22 mouse cellular contexts compared by ENCODE assay signal in the genomic region with DNA sequence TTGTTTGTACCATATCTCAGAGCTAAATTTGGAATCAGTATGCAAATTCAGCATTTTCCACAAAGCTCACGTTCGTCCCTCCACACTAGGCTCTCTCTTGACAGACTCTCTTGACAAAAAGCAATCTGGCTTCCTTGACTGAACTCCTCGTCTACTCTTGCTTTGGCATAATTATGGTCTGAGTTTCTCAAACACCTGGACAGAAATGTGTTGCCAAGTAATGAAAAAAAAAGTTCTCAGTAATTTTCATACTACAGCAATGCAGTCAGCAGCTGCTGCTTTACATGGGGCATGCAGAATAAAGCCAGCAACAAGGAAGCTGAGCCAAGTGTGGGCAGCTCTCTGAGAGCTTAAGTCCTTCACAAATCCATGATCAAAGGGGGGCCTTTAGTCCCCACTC.
A peak's percentile ranks its signal among the peaks of the same experiment; 100 is the strongest.
DNase-seq lines count a peak whose midpoint lies in the region; ATAC-seq and TF ChIP-seq lines count a peak whose summit lies in the region.
"Had no signal": no experiment of that assay in that cellular context is flagged by ENCODE, and none has a peak within 500 bp of the region (broad histone marks: within the 10 kb centered on the region; RNA-seq: fewer than 3 reads in every experiment).

No protein-coding gene starts in this region.

- H3K4me1 ChIP-seq in kidney, adult 2 months (ENCODE audit: control insufficient read depth, insufficient read depth, low read length), result no peaks in the 10 kb centered on the region
- H3K4me1 ChIP-seq: hindbrain, embryonic 15.5 days; limb, embryonic 12.5 days; megakaryocyte, embryonic 14.5 days; neural tube, embryonic 15.5 days had no signal

- DNase-seq in frontal cortex, postnatal 14 days (ENCODE audit: low spot score in 2 of 2), result no peak
- peak; percentile 70 for DNase-seq in brain, embryonic 18.5 days (ENCODE audit: low read depth, low spot score)
- DNase-seq in layer of hippocampus, adult 9-10 months (ENCODE audit: low spot score), result peak; percentile 29
- DNase-seq in right cerebral cortex, adult 2 months (ENCODE audit: low spot score in 2 of 2), result peak; percentile 9 to 17
- no peak for DNase-seq in gastrocnemius, postnatal 25 days
- DNase-seq in kidney, adult 2 months, result no peak
- DNase-seq in urinary bladder, postnatal 10 days (ENCODE audit: low spot score), result no peak
- DNase-seq: adrenal gland, adult 2 months; cerebellum, adult 9-10 months; gastrocnemius, postnatal 10 days; heart, postnatal 10 days; kidney, adult 18-20 months; kidney, postnatal 4 days; thymus, adult 18-20 months had no signal

- H3K4me3 ChIP-seq in kidney, adult 2 months (ENCODE audit: insufficient read depth, low read depth, low read length), result no peak overlapping the region
- H3K4me3 ChIP-seq: erythroblast, embryonic 14.5 days; hindbrain, embryonic 15.5 days; limb, embryonic 12.5 days; megakaryocyte, embryonic 14.5 days; neural tube, embryonic 15.5 days had no signal

- no peaks in the 10 kb centered on the region for H3K36me3 ChIP-seq in kidney, adult 2 months (ENCODE audit: control insufficient read depth, insufficient read depth, low read length)
- H3K36me3 ChIP-seq: hindbrain, embryonic 15.5 days; limb, embryonic 12.5 days; neural tube, embryonic 15.5 days had no signal

- TF ChIP-seq CTCF in kidney, adult 2 months (conservative IDR thresholded peaks at IDR 0.05; ENCODE audit: insufficient read depth, insufficient read length, low read depth, low read length), result no peak

- 61% methylated on average over 3 of the region's 3 CpGs for WGBS in kidney, adult 2 months

- H3K27ac ChIP-seq in kidney, adult 2 months (ENCODE audit: insufficient read depth, low read depth, low read length), result no peak overlapping the region
- H3K27ac ChIP-seq: hindbrain, embryonic 15.5 days; limb, embryonic 12.5 days; liver, embryonic 14.5 days; neural tube, embryonic 15.5 days had no signal

- no peaks in the 10 kb centered on the region for H3K27me3 ChIP-seq in kidney, adult 2 months (replicated peaks; ENCODE audit: control insufficient read depth, insufficient read depth, low read length)
- H3K27me3 ChIP-seq: hindbrain, embryonic 15.5 days; limb, embryonic 12.5 days; megakaryocyte, embryonic 14.5 days; neural tube, embryonic 15.5 days had no signal

- ATAC-seq in frontal cortex, adult (ENCODE audit: low TSS enrichment), result peak; percentile 67
- ATAC-seq: lung, postnatal 0 days had no signal

- no peak for TF ChIP-seq POLR2A in kidney, adult 2 months (IDR thresholded peaks at IDR 0.05; ENCODE audit: low read depth, low read length)

Comparison
In these comparisons a context has a peak if more than half of its experiments do, and no peak if none do; other contexts are left out.
1. DNase-seq: peak in brain, embryonic 18.5 days (single experiment), layer of hippocampus, adult 9-10 months (single experiment) and right cerebral cortex, adult 2 months (2 of 2); none in frontal cortex, postnatal 14 days (0 of 2), gastrocnemius, postnatal 25 days (single experiment), kidney, adult 2 months (single experiment) and urinary bladder, postnatal 10 days (single experiment).